Mouse (Mus musculus) spleen, adult 12 weeks (tissue): ENCODE measurements around the gene Gm49601.

Experiments
- DNase-seq: peaks from one replicate; pipeline ENCODE4 v3.0.0; 2022; ENCODE audit warnings: low spot score

Gm49601 gene

DNA sequence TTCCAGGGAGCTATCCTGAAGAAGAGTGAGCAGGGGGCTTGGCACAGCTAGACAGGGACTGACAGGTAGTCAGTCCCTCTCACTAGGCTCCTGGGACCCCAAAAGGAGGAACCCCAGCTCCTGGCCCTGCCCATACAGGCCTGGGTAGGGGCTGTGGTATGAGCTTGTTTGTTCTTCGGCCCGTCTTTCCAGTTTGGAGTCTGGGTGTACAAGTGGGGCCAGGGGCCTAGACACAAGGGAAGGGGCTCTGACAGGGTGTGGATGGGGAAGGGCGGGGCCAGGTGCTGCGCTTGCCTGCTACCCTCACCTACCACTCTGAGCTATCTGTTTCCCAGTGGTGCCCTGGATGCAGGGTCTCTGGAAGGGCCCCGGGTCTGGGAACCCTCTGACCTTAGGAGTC is 20.5 kb downstream of the Gm49601 start:
- no peak for DNase-seq

DNA sequence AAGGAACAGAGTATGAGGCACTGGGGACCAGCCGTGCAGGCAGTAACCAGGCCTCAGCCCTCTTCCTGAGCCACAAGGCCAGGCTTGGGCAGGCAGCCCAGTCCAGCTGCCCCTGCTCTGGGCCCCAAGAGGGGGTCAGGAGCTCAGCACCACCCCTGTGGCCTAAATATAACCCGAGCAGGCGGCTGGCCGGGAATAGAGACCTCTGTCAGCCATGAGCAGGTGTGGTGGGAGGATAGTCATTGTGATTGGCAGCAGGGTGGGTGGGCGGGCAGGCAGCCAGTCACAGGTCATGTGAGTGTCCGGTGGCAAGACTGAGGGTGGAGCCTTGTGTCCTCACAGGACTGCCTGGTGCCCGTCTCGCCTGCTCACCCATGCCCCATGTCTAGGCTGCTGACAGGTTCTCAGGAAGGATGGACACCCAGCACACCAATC is 21.9 kb downstream of the Gm49601 start:
- no peak for DNase-seq

DNA sequence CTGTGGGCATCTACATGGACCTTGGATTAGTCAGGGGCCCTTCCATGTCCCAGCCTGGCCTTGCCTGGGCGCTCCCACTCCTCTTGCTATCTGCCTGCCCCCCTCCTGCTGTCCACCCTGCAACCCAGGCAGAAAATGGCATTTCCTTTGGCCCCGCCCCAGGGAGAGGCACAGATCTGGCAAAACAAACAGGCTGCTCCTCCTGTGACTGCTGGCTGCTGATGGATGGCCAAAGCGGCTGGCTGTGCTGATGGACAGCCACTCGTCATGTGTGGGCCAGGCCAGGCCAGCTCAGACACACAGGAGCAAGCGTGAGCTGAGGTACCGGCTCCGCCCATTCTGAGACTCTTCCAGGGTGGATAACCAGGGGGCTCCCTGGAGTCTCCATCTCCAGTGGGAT is 24.8 kb downstream of the Gm49601 start:
- no peak for DNase-seq

DNA sequence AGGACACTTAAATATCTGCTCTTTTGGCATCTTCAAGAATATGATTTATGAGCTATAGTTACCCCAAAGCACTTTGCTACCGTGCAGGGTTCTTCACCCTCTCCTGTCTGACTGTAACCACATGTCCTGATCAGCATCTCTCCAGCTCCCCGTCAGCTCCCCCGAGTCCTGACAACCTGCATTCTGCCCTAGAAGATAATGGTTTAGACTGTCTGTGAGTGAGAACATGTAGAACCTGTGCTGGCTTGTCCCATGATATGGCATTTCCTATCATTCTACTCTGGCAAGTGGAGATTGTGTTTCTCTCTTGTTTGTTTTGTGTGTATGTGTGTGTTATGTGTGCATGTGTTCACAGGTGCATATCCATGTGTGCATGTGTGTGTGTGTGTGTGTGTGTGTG is 28.2 kb downstream of the Gm49601 start:
- DNase-seq = no peak

DNA sequence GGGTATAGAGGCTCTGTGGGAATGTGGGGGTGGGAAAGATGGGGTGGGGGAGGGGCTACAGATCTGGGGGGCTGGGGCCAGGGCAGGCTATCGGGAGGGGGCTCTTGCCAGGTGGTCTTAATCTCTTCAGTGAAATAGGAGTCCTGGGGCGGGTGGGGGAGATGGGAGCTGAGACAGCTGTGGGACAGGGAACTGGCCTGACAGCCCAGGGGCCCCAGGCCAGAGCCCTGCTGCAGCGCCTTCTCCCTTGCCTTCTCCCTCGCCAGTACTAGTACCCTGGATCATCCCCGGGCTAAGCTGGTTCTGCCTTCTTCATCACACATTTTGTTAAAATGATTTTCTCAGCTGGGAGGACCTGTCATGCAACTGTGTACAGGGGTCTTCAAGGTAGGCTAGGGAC is 30.0 kb downstream of the Gm49601 start:
- DNase-seq = no peak

DNA sequence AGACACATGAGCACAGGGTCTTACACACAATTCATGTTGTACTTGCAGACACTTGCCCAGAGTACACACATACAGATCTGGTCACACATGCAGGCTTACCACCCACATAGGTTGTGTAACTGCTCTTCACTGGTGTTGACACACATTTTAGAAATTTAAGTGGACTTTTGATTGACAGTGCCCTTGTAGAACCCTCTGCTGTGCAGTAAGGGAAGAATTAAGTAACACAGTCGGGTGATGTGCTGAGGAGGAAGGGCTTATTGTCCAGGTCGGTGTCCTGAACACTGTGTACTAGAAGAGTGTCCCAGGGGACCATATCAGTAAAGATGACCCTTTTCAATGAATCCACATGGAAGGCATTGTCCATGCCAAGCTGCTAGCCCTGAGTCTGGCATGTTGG is 32.3 kb downstream of the Gm49601 start:
- DNase-seq = no peak

DNA sequence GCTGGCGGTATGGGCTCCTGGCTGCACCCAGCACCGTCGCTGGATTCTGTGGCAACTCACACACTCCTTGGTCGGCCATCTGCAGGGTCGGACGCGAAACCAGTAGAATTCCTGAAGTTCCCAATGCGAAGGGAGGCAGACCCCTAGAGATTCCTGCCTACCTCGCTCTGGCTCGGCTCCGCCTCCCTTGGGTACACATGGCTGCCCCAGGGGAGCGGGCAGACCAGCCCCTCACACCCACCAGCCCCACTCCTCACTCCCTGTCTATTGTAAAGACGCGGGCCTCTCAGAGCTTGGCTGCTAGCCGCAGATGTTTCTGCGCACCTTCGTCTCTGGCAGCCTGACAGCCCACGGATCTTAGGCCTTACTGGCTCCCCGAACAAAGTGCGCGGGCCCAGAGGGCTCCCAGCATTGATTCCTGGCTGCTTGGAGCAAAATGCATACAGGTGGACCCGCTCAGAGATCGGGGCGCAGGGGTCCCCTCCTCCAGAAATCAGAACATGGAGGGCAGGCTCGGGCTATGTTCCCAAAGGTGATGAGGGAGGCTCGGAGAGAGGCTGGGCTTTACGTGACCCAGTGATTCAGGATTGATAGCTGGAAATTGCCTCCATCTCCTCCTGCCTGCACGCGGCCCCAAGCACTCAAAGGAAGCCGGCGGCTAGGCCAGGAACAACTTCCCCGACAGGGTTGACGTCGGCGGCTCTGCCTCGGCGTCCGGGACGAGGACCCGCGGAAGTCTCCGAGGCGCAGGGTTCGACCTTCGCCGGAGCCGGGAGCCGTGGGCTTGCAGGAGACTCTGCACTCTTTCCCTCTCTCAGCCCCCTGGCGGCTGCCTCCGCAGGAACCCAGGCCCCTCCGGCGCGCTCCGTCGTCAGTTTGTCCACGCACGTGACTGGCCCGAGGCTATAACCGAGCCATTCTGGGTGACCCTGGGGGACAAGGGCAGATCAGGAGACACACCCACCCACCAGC is 34.9 kb downstream of the Gm49601 start:
- DNase-seq = no peak

DNA sequence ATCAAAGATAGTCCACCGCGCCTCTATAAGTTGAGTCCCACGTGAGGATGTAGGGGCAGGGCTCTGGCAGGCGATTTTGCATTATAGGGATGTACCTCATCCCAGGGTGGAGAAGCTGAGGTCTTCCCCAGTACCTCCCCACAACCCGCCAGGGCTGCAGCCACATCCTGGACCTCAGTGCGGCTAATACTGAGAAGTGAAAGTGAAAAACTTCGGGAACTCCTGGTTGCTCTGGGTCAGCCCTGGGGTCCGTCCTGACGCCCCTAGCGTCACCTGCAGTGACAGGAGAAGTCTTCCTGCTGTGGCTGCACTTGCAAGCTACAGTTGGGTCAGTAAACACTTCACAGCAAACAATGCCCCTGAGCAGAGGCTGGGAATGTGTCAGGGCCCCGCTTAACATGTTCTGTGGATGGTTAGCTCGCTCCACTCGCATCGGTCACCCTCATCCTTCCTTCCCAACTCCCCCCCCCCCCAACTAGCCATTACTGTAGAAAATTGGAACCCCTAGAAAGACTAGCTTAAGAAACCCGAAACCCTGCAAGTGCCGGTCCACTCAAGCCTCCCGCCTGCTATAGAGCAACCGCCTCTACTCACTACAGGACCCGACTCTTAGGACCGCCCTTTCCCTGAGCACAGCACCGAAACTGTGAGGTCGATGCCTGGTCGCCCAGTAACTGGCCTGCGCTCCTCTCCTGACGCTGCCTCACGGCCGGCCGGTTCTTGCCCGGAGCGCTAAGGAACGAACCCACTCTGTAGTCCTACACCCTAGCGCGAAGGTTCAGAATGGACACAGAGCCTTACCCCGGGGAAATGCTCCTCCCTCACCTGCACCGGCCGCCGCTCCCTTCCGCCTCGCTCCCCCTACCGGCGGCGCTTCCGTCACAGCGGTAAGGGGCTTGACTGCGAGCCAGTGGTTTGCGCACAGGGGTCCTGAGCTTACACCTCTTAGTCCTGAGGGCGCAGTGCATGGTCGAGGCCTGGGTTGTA is 36.1 kb downstream of the Gm49601 start, which contains the start of gene Tbx1:
Tbx1 (minus strand) TSS at position 868 of the 987 bp plus-strand sequence.
- DNase-seq = no peak

DNA sequence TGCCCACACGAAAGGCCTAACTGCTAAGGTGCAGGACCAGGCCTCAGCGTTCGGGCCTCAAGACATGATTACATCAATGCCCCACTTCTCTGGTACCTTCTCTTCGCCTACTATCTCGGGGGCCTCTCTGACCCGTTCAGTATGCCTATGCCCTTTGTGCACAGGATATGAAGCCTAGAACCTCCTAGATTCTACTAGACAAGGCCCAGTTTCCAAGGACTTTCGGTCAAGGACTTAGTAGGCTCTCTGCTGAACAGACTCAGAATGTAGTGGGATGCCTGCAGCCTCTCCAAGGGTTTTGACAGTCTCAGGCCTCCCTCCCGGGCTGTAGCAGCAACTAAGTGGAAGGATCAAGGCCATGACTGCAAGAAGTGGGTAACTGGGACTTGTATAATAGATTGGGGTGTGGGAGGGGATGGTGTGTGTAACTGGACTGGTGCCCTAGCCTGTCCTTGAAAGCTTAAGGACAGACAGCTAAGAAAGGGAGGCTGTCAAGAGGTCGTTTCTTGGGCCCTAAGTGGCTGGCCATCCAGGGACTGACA is 37.1 kb downstream of the Gm49601 start:
- no peak for DNase-seq

DNA sequence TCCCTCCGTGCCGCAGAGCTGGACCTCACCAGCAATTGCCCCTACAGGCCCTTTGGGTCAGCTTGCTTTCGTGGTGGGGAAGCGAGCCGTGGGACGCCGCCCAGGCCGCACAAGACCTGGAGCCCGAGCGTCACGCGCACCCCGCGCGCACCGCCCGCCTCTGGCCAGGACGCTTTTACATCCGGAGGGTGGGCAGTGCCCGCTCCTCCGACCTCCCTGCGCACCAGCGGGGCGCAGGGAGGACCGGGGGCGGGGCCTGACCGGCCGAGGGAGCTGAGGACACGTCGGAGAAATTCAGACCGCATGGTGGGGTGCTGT is 37.5 kb downstream of the Gm49601 start:
- DNase-seq = no peak

DNA sequence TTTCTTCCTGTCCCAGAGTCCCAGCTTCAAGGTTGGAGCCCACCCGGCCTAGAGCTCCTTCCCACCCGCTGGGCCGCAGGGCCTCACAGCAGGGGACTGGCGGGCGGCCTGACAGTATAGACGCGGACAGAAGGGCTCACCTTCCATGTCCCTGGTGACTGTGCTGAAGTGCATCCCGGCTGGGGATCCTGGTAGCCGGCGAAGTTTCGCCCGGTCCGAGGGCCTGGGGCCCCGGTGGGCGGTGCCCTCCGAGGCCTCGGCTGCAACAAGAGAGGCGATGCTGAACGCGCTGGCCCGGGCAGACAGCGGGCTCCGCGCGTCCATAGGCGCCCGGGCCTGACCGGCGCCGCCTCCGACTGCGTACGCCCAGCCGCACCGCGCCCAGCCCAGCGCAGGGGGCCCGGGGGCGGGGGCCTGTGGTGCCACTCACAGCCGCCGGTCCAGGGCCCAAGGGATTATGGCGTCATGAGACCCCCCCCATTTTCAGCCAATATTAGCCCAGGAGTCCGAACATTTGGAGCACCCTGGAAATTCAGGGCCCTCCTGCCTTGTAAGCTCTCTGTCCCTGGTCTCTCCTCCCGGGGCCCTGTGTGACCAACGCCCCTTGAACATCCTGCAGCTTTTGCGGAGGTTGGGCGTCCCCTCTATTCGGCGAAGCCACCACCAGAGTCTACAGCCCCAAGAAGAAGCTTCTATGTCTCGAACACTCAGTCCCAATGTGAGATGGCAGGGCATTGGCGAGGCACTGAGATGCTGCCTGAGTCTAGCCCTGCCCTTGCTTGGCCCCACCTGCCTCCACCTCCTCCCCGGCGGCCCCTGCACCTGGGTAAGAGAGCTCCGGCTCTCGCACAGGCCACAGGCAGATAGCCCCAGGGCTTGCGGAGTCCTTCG is 38.1 kb downstream of the Gm49601 start:
- no peak for DNase-seq

DNA sequence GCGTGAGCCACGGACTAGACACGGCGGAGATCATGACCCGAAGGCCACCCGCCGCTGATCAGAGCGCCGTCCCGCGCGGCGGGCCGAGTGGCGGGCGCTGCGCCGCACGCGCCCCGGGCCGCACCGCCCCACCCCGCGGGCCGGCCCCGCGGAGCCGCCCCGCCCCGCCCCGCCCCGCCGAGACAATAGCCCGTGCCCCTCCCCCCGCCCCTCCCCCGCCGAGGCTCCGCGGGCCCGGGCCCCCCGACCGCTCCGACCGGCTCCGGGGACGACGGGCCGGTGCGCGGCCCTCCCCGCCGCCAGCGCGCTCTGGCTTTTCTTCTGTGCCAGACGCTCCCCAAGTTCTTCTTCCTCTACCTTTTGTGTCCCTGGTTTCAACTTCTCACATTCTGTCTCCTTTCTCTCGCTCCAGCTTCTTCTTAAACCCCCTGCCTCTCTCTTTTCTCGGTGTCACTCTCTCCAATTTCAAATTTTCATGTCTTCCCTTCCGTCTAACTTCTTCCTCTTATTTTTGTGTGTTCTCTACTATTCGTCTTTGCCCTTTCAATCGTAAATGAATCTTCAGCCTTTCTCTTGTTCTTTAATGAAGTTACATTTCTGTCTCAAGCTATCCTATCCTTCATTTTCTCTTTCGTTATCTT is 39.2 kb downstream of the Gm49601 start:
- DNase-seq = no peak

DNA sequence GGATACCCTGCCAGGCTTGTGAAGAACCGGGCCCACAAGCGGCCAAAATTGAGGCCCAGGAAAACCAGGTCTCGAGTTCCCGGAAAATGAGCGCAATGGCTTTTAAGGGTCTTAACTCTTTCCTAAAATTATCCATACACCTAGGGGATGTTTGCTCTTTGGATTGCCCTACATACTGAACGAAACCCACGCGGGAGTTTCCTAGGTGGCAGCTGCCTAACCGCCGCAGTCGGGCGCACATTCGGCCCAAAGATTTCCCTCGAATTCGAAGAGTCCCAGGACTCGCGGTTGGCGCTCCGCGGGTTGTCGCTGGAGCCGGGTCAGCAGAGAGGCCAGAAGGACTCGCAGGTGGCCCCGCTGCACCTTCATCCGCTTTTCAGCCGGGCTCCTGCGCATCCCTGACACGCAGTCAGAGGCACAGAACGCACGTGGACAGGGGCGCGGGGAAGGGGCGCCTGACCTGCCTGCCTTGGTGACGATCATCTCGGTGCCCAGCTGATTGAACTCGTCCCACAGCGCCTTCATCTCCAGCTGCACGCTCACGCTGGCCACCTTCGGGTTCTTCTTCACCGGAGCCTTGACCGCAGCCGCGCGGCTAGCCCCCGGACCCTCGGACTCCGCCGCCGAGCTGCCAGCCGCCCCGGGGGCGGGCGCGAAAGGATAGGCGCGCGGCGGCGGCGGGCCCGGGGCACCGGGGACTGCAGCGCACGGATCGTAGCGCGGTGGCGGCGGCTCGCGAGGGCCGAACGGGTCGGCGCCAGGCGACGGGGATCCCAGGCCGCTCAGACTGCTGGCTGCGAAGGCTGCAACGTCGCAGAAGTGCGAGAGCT is 39.9 kb downstream of the Gm49601 start:
- DNase-seq = no peak

DNA sequence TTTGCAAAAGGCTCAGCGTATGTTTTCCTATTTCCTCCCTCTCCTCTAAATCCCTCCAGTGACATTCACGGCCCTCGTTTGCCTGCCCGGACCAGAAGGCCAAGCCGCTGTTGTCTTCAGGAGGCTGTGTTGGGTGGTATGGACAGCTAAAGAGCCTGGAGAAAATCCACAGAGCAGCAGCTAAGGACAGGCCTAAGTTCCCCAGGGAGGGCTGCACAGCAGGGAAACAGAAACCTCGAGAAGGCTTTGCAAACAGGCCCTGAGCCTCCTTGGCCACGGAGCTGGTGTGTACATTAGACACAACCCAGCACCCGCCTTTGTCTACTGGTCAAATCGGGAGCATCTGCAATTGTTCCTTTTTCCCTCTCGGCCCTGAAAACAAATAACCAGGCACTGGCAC is 40.6 kb downstream of the Gm49601 start:
- DNase-seq = no peak

DNA sequence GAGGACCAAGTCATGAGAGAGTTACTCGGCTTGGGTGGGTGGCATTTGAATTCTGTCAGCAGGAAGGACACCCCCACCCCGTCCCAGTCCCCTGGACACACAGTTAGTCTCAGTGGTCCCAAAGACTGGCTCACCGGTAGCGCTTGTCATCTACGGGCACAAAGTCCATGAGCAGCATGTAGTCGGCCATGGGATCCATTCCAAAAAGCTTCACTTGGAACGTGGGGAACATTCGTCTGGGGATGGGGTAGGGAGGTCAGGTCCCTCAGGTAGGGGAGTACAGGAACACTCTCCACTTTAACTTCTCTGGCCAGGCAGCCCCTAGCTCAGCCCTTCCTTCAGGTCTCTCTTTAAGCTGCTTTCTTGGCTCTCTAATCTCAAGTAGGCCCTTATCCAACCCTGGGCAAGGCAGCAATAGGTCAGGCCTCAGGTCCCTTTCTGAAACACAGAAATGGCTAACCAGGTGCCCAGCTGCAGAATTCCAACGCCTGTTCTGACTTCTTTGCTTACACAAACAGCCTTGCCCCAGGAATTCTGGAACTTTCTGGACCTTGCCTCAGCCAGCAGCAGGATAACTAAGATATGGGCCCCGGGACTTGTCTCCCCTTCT is 41.2 kb downstream of the Gm49601 start:
- DNase-seq = no peak

DNA sequence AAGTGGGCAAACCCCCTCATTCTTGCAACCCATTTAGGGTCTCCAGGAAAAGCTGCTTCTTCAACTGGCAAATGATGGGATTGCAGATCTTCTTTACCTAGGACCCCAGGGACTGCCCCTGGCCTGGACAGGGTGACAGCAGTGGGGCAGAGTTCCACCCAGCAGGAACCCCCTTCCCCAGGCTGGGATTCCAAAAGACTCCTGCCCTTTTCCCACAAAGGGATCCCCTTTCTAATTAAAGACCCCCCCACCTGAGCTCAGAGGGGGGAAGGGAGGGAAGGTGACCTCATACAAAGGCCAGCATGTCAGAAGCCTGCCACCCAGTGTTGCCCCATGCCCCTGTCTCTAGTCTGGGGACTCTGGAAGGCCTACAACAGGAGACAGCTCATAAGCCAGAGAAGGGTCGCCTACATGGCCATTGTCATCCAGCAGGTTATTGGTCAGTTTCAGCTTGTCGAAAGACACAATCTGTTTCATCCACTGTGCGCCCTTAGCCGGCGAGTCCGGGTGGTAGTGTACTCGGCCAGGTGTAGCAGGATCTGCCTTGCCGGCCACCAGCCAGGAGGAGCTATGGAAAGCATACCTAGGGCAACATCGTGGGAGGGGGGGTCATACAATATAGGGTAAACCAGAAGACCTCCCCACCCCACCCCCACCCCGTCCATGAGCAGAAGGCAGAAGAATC is 42.4 kb downstream of the Gm49601 start:
- DNase-seq = no peak

DNA sequence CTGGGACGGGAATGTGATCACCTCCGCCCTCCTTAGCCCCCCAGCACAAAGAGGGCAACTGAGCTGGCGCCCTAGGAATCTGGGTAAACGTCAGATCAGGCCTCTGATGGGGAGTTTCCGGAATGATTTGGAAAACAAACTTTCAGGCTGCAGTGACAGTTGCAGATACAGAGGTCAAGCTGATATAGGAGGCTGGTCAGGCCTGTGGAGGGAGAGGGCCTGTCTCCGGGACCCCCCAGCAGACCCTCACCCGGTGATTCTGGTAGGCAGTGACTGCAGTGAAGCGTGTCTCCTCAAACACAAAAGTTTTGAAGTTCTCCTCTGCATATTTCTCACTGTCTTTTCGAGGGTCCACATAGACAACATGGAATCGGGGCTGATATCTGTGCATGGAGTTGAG is 43.1 kb downstream of the Gm49601 start:
- no peak for DNase-seq

DNA sequence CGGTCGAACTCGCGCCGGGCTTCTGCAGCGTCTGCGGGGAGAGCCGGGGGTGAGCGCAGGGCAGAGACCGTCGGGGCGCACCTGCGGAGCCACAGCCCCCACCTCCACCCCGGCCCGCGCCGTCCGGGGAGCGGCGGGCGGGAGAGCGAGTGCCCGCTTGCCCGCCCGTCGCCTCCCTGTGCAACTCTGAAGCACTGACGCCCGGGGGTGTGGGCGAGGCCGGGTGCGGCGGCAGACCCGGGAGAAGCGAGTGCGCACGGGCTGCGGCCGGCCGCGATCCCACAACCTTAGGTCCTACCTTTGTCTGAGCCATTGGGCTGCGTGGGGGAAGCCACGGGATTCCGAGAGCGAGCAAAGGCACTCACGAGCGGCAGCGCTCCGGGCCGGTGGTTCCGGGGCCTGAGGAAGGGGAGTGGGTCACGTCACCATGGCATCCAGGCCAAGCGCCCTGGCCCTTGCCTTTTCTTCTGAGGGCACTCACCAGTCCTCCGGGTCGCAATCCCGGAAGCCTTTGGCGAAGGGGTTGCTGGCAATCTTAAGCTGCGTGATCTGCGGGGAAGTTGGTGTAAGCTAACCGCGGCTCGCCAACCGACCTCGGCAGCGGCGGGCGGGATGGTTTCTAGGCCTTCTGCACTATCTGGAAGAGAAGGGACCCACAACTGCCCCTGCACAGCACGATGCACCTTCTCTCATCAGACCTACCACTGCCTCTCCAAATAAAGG is 43.6 kb downstream of the Gm49601 start:
- DNase-seq = no peak
